Mouse (Mus musculus) embryonic facial prominence, embryonic 12.5 days (tissue): ENCODE data around the gene Syne3. TPM values are rescaled to one million over a fixed set of nuclear protein-coding genes. Genes with fewer than 3 reads are reported as not detected.

ENCODE experiments used
- ATAC-seq: fragments of 200-750 bp; cut with Nextera tagmentation; 2 replicates; pipeline ENCODE4 v1.8.0; 2017; ENCODE audit not compliant: insufficient number of reproducible peaks, insufficient read depth, low FRiP score, low TSS enrichment
- H3K27ac ChIP-seq: fragments of 300-500 bp; sonication (generic); 2 replicates; pipeline ENCODE4 v1.5.1; 2016; ENCODE audit warnings: mild to moderate bottlenecking
- H3K27me3 ChIP-seq: fragments of 300-500 bp; sonication (generic); 2 replicates; pipeline ENCODE4 v1.6.1; 2016; ENCODE audit warnings: mild to moderate bottlenecking, moderate library complexity
- H3K36me3 ChIP-seq: fragments of 300-500 bp; sonication (generic); 2 replicates; pipeline ENCODE4 v1.6.1; 2016; ENCODE audit warnings: mild to moderate bottlenecking
- H3K4me1 ChIP-seq: fragments of 300-500 bp; sonication (generic); 2 replicates; pipeline ENCODE4 v1.6.1; 2016
- H3K4me2 ChIP-seq: fragments of 300-500 bp; sonication (generic); replicated peaks from 2 replicates; pipeline ENCODE4 v1.6.1; 2016; ENCODE audit warnings: mild to moderate bottlenecking, moderate library complexity
- H3K4me3 ChIP-seq: fragments of 300-500 bp; sonication (generic); 2 replicates; pipeline ENCODE4 v1.5.1; 2016; ENCODE audit warnings: mild to moderate bottlenecking
- H3K9ac ChIP-seq: fragments of 300-500 bp; sonication (generic); 2 replicates; pipeline ENCODE4 v1.6.1; 2016; ENCODE audit warnings: mild to moderate bottlenecking, moderate library complexity
- H3K9me3 ChIP-seq: fragments of 300-500 bp; sonication (generic); 2 replicates; pipeline ENCODE4 v1.6.1; 2016; ENCODE audit warnings: mild to moderate bottlenecking, moderate library complexity
- WGBS: fragments of 180-500 bp; shearing (Covaris S2); methylation state at CpG from one replicate; pipeline ENCODE4 v1.1.7; 2016; 5-methylcytosine and 5-hydroxymethylcytosine counted together
- polyA plus RNA-seq: library from polyadenylated mRNA; unstranded; fragments of >200 nt; fragmentation: Nextera tagmentation; extraction: Ambion mirVana; gene quantifications from 2 replicates; pipeline ENCODE4 v1.2.1, GENCODE M21; 2016

Syne3 gene
- 0.64 and 0.79 TPM in 2 replicates for polyA plus RNA-seq

DNA sequence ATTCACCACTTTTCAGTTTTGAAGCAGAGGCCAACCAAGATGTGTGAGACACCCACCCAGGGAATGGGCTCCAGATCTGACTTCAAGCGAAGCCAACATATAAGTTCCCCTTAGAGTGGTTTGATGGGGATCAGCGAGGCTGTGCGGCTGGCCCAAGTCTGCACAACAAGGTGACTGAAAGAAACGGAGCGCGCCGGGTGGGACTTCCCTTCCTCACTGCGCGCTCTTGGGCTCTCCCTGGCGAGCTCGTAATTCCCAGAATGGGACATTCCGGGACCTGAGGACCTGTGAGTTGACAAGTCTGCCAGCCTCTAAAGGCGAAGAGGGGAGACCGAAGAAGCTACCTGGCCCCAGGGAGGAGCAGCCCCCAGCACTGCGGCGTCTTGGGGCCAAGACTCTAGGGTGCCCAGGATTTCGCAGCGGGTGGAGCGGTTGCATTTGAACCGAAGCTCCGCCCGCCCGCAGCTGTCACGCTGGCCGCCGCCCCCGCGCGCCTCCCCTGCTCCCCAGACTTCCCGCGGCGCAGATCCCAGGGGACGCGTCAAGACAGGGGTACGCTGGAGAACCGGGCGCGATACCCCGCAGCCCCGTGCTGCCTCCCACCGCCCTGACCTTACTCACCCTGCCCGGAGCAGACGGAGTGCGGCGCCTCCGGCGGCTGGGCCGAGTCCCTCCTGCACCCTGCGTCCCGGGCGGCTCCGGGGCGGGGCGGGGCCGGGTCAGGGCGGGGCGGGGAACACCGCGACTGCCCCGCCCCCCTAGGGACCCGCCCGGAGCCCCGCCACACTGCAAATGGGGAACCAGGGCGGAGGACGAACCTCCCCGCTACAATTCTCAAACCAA, at the start of gene Syne3:
Gene Syne3, minus strand, starts transcription at position 440 of the 843 bp plus-strand sequence.
- peaks cover 49% of the 10 kb centered on the region for H3K27me3 ChIP-seq
- no peak within 1 kb of the TSS for H3K27ac ChIP-seq
- peak within 1 kb of the TSS; percentile 63 for H3K9ac ChIP-seq
- peak within 1 kb of the TSS; percentile 60 for H3K4me3 ChIP-seq
- H3K4me2 ChIP-seq: peak within 1 kb of the TSS; percentile 98
- peak; percentile 61 for ATAC-seq
- H3K9me3 ChIP-seq: no peaks in the 10 kb centered on the region
- under 1% methylated on average over 66 of the region's 66 CpGs for WGBS
- H3K4me1 ChIP-seq: peaks cover 17% of the 10 kb centered on the region
- no peaks in the 10 kb centered on the region for H3K36me3 ChIP-seq

DNA sequence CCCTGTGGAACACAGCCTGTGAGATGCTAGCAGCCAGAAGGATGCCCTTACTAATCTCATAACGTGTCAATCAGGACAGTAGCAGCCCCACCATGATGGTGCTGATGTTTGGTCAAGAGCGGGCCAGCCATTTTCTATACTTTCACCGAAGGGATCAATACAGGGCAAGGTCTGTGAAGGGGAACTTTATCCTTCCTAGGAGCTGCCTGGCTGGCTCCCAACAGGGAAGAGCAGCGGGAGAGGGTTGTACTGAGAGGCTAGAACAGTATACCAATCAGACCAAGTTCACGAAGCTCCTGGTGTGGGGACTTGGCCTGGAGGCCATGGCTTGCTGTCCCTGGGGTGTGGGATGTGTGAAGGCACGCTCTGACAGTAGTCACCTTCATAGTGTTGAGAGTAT, 45.7 kb upstream of the Syne3 start:
- Histone ChIP-seq H3K4me1 (0 out of 2 replicates have a peak, but pooled peaks cover 3% of the 10 kb centered on the region), H3K27ac (no peak overlapping the region), H3K4me2 (no peak overlapping the region), H3K27me3 (no peaks in the 10 kb centered on the region), H3K9ac (no peak overlapping the region), H3K36me3 (no peaks in the 10 kb centered on the region), H3K4me3 (no peak overlapping the region), H3K9me3 (no peaks in the 10 kb centered on the region)
- ATAC-seq: no peak; the same call in 1 of the 2 replicates
- WGBS: 79% methylated on average over 6 of the region's 6 CpGs

DNA sequence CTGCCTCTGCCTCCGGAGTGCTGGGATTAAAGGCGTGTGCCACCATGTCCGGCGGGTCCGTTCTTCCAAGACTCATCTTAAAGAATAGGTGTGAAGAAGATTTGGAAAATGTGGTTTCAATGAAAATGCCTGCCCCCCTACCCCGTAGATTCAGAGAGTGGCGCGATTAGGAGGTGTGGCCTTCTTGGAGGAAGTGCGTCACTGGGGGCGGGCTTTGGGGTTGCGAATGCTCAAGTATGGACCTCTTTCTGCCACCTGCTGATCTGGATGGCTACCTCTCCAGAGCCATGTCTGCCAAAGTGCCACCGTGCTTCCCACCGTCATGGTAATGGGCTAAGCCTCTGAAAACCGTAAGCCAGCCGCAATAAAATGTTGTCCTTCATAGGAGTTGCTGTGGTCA, 44.4 kb upstream of the Syne3 start:
- Histone ChIP-seq H3K9ac (no peak overlapping the region), H3K4me3 (no peak overlapping the region), H3K27me3 (no peaks in the 10 kb centered on the region), H3K36me3 (no peaks in the 10 kb centered on the region), H3K9me3 (no peaks in the 10 kb centered on the region), H3K27ac (no peak overlapping the region), H3K4me1 (0 out of 2 replicates have a peak, but pooled peaks cover 3% of the 10 kb centered on the region), H3K4me2 (no peak overlapping the region)
- WGBS: 92% methylated on average over 15 of the region's 15 CpGs
- no peak for ATAC-seq

DNA sequence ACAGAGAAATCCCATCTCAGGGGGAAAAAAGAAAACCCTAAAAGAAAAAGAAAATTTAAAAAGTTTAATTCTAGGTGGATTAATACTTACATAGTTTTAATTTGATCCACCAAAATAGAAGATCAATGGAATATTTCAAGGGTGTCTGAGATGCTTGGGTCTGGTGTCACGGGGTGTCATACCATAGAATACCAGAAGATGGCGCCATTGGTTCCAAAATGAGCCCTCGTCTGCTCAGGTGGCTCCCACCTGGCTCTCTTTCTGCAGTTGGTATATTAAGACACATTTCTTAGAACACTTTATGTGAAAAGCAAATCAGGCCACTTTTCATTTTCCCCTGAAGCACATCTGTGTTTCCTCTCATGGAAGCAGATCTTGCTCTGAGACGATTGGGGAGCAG, 41.3 kb upstream of the Syne3 start:
- ATAC-seq: no peak

DNA sequence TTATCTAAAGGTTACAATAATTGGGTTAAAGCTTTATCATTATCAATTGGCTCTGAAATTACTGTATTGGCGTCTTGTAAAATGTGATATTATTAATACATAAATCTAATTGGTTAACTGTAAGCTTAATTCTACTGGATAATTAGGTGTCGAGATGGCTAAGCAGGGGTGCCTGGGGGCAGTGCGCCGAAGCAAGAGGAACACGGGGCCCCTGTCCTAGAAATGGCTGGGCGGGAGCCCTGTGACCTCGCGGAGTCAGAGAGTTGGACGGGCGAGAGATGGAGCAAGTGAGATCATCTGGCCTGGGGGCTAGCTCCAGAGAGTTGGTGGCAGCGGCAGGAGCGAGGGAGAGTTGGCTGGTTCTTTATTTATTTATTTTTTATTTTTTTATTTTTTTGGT, 40.2 kb upstream of the Syne3 start:
- Histone ChIP-seq H3K4me2 (no peak overlapping the region), H3K4me3 (no peak overlapping the region), H3K4me1 (0 out of 2 replicates have a peak, but pooled peaks cover 3% of the 10 kb centered on the region), H3K9me3 (0 out of 2 replicates have a peak, but pooled peaks cover 5% of the 10 kb centered on the region), H3K27ac (no peak overlapping the region), H3K9ac (no peak overlapping the region), H3K27me3 (no peaks in the 10 kb centered on the region), H3K36me3 (no peaks in the 10 kb centered on the region)
- no peak for ATAC-seq
- WGBS: 75% methylated on average over 12 of the region's 12 CpGs

More for the DNA sequence above, 41.3 kb upstream of the Syne3 start:
- Histone ChIP-seq H3K9me3 (0 out of 2 replicates have a peak, but pooled peaks cover 5% of the 10 kb centered on the region), H3K27me3 (no peaks in the 10 kb centered on the region), H3K36me3 (no peaks in the 10 kb centered on the region), H3K27ac (no peak overlapping the region), H3K4me2 (no peak overlapping the region), H3K9ac (no peak overlapping the region), H3K4me3 (no peak overlapping the region), H3K4me1 (0 out of 2 replicates have a peak, but pooled peaks cover 3% of the 10 kb centered on the region)
- 9% methylated on average over 4 of the region's 4 CpGs for WGBS

DNA sequence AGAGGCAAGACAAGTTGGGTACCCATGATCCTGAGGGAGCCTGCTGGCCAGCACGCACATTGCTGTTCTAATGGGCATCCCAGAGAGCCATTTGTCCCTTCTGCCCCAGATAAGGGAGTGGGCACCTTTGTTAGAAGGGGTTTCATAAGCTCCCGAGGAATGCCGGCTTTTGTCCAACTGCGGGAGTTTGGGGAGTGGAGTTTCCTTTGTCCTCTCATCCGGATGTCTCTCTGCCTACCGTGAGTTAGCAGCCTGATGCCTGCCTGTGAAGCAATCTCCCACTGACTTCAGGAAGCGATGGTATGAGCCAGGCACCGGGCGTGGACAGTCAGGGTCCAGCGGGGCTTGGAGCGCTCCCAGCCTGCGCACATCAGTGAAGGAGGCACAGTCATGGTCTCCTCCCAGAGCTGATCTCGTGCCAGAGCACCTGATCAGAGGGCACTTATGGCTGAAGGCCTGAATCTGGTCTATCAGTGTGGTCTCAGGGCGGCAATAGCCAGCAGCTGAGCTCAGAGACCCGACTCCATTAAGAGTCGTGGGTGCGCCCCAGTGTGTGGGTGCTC, 38.8 kb upstream of the Syne3 start:
- Histone ChIP-seq H3K36me3 (0 out of 2 replicates have a peak, but pooled peaks cover 3% of the 10 kb centered on the region), H3K27me3 (no peaks in the 10 kb centered on the region), H3K9me3 (0 out of 2 replicates have a peak, but pooled peaks cover 5% of the 10 kb centered on the region), H3K4me3 (no peak overlapping the region), H3K9ac (no peak overlapping the region), H3K4me1 (0 out of 2 replicates have a peak, but pooled peaks cover 3% of the 10 kb centered on the region), H3K27ac (no peak overlapping the region), H3K4me2 (no peak overlapping the region)
- WGBS: 71% methylated on average over 17 of the region's 17 CpGs
- ATAC-seq: 0 out of 2 replicates have a peak, but pooled peaks have one; percentile 8

DNA sequence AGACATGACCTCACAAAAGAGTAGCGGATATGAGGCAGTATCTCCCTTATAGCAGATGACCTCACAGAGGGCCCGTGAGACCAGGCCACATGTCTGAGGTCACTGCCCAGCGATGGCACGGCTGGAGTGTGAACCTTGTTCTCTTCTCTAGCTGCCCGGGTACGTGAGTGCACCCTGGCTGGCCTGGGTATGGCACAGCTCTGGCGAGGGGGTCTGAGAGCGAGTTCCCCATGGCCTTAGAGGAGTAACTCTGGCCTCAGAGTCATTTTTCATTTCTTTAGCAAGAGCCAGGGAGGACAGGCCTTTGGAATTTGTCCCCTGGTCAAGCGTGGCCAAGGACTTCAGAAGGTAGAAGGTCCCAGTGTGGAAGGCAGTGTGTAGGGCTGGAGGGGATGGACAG, 35.2 kb upstream of the Syne3 start:
- Histone ChIP-seq H3K27ac (no peak overlapping the region), H3K9ac (no peak overlapping the region), H3K4me3 (no peak overlapping the region), H3K27me3 (no peaks in the 10 kb centered on the region), H3K4me1 (peaks cover 3% of the 10 kb centered on the region; the same call in 1 of the 2 replicates), H3K9me3 (0 out of 2 replicates have a peak, but pooled peaks cover 5% of the 10 kb centered on the region), H3K36me3 (peaks cover 33% of the 10 kb centered on the region), H3K4me2 (no peak overlapping the region)
- WGBS: 91% methylated on average over 9 of the region's 9 CpGs
- ATAC-seq: no peak

DNA sequence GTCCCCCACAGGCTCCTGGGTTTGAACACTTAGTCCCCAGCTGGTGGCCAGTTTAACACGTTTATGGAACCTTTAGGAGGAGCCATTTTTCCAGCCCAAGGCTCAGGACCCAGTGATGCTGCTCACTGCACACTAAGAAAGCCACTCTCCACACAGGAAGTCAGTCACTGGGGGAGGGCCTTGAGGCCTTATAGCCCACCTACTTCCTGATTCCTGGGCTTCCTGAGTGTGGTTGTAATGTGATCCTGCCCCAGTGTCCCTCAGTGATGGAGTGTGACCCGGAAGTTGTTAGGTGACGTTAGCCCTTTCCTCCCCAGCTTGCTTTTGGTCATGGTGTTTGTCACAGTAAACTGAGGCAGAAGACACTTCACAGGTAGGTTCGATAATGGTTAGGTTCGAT, 33.5 kb upstream of the Syne3 start:
- no peak overlapping the region for H3K4me2 ChIP-seq
- 78% methylated on average over 5 of the region's 5 CpGs for WGBS
- no peak overlapping the region for H3K27ac ChIP-seq
- H3K9me3 ChIP-seq: 0 out of 2 replicates have a peak, but pooled peaks cover 5% of the 10 kb centered on the region
- ATAC-seq: no peak
- H3K4me3 ChIP-seq: no peak overlapping the region
- no peaks in the 10 kb centered on the region for H3K27me3 ChIP-seq
- H3K4me1 ChIP-seq: peaks cover 10% of the 10 kb centered on the region; the same call in 1 of the 2 replicates
- H3K36me3 ChIP-seq: peaks cover 33% of the 10 kb centered on the region
- no peak overlapping the region for H3K9ac ChIP-seq

DNA sequence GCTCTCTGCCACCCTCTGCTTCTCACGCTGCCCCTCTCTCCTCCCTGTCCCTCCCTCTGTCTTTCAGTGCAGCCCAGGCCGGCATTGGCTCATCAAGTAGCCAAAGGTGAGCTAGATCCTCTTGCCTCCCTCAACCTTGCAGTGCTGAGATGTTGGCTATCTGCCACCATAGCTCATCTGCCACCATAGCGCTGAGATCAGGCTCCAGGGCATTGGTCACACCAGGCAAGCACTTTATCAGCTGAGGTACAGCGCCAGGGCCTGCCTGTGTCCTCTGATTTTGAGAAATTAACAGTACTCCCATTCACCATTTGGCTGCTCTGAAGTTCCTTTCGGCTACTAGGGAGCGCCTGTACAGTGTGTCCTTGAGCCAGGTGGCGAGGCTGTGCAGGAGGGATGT, 31.3 kb upstream of the Syne3 start:
- Histone ChIP-seq H3K9ac (no peak overlapping the region), H3K36me3 (peaks cover 33% of the 10 kb centered on the region), H3K27me3 (no peaks in the 10 kb centered on the region), H3K4me1 (peaks cover 12% of the 10 kb centered on the region; the same call in 1 of the 2 replicates), H3K27ac (no peak overlapping the region), H3K9me3 (no peaks in the 10 kb centered on the region), H3K4me3 (no peak overlapping the region), H3K4me2 (no peak overlapping the region)
- 94% methylated on average over 7 of the region's 7 CpGs for WGBS
- ATAC-seq: no peak

DNA sequence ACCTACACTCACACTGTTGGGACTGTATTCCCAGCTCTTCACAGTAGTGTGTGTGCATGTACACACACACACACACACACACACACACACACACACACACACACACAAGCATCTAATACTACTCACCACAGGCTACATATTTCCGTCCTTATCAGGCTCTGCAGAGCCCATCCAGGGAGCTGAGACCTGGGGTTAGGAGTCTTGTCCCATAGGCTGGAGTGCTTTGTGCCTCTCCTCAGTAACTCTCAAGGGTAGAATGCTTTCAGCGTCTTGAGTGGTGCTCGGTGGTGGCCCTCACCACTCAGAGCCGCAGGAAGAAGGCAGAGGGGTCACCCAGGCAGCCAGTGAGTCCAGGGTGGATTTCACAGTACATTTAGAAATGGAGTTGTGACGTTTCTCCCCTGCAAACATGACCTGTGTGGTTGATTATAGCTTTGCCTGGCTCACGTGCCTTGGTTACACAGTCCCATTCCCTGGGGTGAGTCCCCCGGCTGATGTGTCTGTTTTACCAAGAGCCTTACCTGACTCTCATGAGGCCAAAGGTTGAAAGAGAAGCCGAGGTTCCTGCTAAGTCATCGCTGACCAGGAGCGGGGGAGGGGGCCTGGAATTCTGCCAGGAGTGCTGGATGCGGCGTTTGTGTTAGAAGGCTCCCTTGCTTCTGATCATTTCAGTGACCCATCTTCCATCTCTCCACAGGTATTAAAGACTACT, 30.1 kb upstream of the Syne3 start:
- Histone ChIP-seq H3K4me2 (no peak overlapping the region), H3K27me3 (no peaks in the 10 kb centered on the region), H3K27ac (0 out of 2 replicates have a peak overlapping the region, but pooled peaks have one; percentile 31), H3K9me3 (no peaks in the 10 kb centered on the region), H3K9ac (no peak overlapping the region), H3K4me1 (peaks cover 12% of the 10 kb centered on the region; the same call in 1 of the 2 replicates), H3K36me3 (peaks cover 33% of the 10 kb centered on the region), H3K4me3 (no peak overlapping the region)
- WGBS: 58% methylated on average over 12 of the region's 12 CpGs
- no peak for ATAC-seq

DNA sequence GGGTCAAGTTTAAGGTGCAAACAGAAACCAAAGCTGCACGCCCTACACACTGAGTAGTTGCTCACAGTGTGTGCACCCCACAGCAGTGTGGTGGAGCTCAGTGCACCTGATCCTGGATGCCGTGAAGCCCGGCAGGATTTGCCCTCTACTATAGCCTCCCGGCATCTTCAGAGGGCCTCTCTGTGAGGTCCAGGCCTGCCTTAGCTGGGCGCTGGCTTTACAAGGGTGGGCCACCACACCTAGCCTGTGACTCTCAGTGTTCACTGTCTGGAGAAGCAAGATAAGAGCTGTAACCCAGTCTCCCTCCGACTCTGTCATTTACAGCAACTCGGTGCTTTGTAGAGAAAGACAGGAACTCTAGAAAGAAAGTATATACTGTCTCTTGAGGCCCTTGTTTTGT, 29.3 kb upstream of the Syne3 start:
- 79% methylated on average over 7 of the region's 7 CpGs for WGBS
- H3K36me3 ChIP-seq: peaks cover 33% of the 10 kb centered on the region

More for the DNA sequence above, 29.3 kb upstream of the Syne3 start:
- H3K9ac ChIP-seq: no peak overlapping the region
- H3K9me3 ChIP-seq: no peaks in the 10 kb centered on the region
- peaks cover 20% of the 10 kb centered on the region for H3K4me1 ChIP-seq
- no peak overlapping the region for H3K4me3 ChIP-seq
- H3K27ac ChIP-seq: no peak overlapping the region
- H3K4me2 ChIP-seq: no peak overlapping the region
- no peaks in the 10 kb centered on the region for H3K27me3 ChIP-seq
- ATAC-seq: no peak
